Mouse (Mus musculus) lung, postnatal 4 days (tissue): ENCODE results near the gene Prps2.
"Not testable (repeated sequence)": the region's sequence is repeated elsewhere in the genome, so short reads cannot be mapped to it uniquely, and the experiment has no call there.

Experiments
- DNase-seq, 2 experiments: peaks; one replicate each; pipeline ENCODE4 v3.0.0; 2021

The Prps2 gene

DNA sequence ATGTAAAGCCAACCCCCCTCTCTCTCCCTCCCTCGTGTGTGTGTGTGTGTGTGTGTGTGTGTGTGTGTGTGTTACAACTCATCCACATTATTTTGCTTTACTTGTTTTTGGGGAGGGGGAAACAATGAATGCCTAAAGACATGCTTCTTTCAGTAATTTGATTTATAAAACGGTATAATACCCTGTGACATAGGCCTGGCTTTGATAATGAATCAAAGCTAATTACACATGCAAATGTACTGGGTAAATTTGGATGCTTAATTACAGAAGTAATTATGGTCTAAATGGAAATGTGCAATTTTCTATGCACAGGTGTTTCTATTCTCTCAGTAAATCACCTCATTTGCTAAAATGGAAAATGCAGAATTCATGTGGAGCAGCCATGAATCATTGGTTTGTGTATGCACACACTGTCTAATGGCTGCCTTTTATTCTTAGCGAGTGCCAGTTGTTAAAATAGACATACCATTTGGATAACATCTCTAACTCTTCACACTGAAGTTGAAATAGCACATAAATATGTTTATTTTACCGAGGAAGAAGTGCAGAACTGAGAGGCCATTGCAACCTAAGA is 61.2 kb downstream of the Prps2 start:
- no peak for DNase-seq

DNA sequence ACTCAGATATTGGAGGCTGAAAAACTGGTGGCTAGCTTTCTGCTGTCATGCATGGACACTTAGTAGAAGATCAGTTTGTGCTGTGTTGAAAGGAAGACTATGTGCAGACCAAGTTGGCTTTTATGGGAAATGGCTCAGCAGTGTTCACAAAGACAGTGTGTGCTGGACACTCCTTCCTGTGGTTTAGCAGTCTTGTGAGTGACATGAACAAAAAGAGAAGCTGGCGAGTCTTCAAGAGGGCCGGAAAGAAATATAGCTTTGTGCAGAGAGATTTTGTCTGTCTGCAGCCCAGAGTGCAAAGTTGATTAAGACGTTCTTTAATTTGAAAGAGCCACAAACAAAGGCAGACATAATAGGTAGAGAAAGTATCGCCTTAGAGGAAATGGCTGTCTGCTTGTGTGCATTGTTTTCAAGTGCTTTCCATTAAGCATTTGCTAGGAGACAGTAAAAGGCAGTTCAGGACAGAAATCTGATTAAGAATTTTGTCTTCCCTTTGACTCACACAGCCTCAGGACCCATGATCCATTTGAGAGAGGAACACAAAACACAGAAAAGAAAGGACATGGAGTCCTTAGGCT is 63.6 kb downstream of the Prps2 start:
- DNase-seq = no peak

DNA sequence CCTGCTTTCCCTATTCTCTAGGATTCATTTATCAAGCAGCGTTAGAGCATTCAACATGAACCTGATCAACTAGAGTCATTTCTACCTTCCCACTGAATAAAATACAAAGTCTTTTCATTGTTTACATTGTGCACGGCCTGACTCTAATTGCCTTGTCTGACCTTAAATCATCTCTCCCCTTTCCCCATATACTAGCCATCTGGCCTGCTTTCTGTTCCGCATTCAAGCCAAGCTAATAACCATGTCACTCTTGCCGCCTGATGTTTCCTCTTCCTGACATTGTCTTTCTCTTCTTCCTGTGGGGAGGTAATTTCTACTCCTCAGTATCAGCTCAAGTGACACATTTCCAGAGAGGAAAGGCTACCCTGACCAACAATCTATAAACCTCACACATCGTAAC is 66.8 kb downstream of the Prps2 start:
- no peak for DNase-seq

DNA sequence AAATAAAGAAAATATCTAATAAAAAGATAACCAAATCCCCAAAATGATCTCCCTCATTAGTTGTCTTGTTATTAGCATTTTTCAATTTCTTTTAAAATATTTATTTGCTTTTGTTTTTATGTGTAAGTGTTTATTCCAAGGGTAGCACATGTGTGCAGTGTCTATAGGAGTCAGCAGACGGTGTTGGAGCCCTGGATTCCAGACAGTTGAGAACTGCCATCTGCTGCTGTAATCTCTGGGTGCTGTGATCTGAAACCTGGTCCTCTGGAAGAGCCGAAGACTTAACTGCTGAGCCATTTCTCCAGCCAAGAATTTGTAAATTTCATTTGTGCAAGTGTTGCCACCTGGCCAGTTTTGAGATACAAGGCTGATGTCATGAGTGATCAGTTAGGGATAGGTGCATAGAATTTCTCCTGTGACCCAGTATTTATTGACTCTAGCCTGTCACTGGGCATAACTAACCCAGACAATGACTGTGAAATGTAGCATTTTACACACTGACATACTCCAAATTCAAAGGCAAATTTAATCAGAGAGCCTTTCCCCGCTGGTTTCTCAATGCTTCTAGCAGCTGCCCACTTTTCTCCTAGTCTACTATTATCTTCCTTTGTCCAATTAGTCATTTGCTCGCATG is 67.3 kb downstream of the Prps2 start:
- no peak for DNase-seq

DNA sequence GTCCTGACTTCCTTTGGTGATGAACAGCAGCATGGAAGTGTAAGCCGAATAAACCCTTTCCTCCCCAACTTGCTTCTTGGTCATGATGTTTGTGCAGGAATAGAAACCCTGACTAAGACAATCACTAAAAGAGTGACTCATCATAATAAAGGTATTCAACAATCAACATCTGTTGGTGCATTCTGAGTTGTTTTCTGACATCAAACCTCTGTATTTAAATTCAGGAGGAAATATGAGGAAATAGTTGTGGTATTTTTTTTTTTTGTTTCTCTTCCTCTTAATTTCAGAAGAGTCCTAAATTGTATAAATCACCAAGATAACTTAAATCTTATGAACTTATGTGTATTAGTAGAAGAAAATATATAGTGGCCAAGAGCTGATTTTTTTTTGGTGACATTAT is 80.5 kb downstream of the Prps2 start:
- not testable (repeated sequence) for DNase-seq
